Mouse (Mus musculus): ENCODE measurements around the gene Rps26.
A peak's percentile ranks its signal among the peaks of the same experiment; 100 is the strongest.
"Not testable (repeated sequence)": the region's sequence is repeated elsewhere in the genome, so short reads cannot be mapped to it uniquely, and the experiment has no call there.

The Rps26 gene

GRCm38 (mm10) chr10:128640891-128641290 lies 14.3 kb upstream of the Rps26 start:
- DNase-seq: no peak

- no peak for DNase-seq
Observed at GRCm38 (mm10) chr10:128639999-128640398, 13.5 kb upstream of the Rps26 start.

- DNase-seq: no peak
Observed at GRCm38 (mm10) chr10:128637011-128637410, 10.5 kb upstream of the Rps26 start.

- no peak for DNase-seq
Observed at GRCm38 (mm10) chr10:128636561-128636960, 10.0 kb upstream of the Rps26 start.

- no peak for DNase-seq
Observed at GRCm38 (mm10) chr10:128635697-128636096, 9.2 kb upstream of the Rps26 start.

- no peak for DNase-seq
Observed at GRCm38 (mm10) chr10:128631571-128631970, 5.0 kb upstream of the Rps26 start.

GRCm38 (mm10) chr10:128630306-128630705 lies 3.8 kb upstream of the Rps26 start:
- DNase-seq: not testable (repeated sequence)

- no peak for DNase-seq
Observed at GRCm38 (mm10) chr10:128629746-128630145, 3.2 kb upstream of the Rps26 start.

- DNase-seq: no peak
Observed at GRCm38 (mm10) chr10:128627398-128628317, 1.1 kb upstream of the Rps26 start.

- no peak for DNase-seq
Observed at GRCm38 (mm10) chr10:128625287-128625894, 1.2 kb downstream of the Rps26 start.

- DNase-seq: not testable (repeated sequence)
Observed at GRCm38 (mm10) chr10:128623106-128623613, 3.4 kb downstream of the Rps26 start.

- DNase-seq: no peak
Observed at GRCm38 (mm10) chr10:128622702-128623101, 3.8 kb downstream of the Rps26 start.

- no peak for DNase-seq
Observed at GRCm38 (mm10) chr10:128621986-128622520, 4.5 kb downstream of the Rps26 start.

GRCm38 (mm10) chr10:128620241-128620640 lies 6.3 kb downstream of the Rps26 start:
- no peak for DNase-seq

- not testable (repeated sequence) for DNase-seq
Observed at GRCm38 (mm10) chr10:128619148-128619547, 7.4 kb downstream of the Rps26 start.

- DNase-seq: no peak
Observed at GRCm38 (mm10) chr10:128618570-128618969, 8.0 kb downstream of the Rps26 start.

GRCm38 (mm10) chr10:128615798-128616448 lies 10.6 kb downstream of the Rps26 start:
- DNase-seq: not testable (repeated sequence)

- no peak for DNase-seq
Observed at GRCm38 (mm10) chr10:128614934-128615333, 11.6 kb downstream of the Rps26 start.

GRCm38 (mm10) chr10:128613820-128614219 lies 12.7 kb downstream of the Rps26 start:
- DNase-seq: not testable (repeated sequence)

- no peak for DNase-seq
Observed at GRCm38 (mm10) chr10:128613154-128613440, 13.4 kb downstream of the Rps26 start.

- peak; percentile 77 to 87 for DNase-seq
Observed at GRCm38 (mm10) chr10:128612433-128613153, 14.0 kb downstream of the Rps26 start.

- no peak for DNase-seq
Observed at GRCm38 (mm10) chr10:128606483-128606882, 20.1 kb downstream of the Rps26 start.
